Mouse (Mus musculus) c-Kit-positive CD71-positive TER-119-negative erythroid progenitor cells, embryonic 14.5 days (primary cell): ENCODE data around the gene Cul5.
A peak's percentile ranks its signal among the peaks of the same experiment; 100 is the strongest.

Experiments
- DNase-seq: peaks from one replicate; pipeline ENCODE4 v3.0.0-alpha.2; 2013; ENCODE audit warnings: low read depth

Cul5 gene

GRCm38 (mm10) chr9:53669680-53670219, at the start of gene Cul5:
TSS of gene Cul5 (minus strand) at chr9:53670014.
- peak; percentile 75 for DNase-seq

GRCm38 (mm10) chr9:53705992-53706696, 36.3 kb upstream of the Cul5 start, which contains the start of gene Rab39:
TSS of gene Rab39 (minus strand) at chr9:53706232.
- DNase-seq = peak; percentile 69

- no peak for DNase-seq
Observed at GRCm38 (mm10) chr9:53705491-53705991, 35.7 kb upstream of the Cul5 start.

GRCm38 (mm10) chr9:53702991-53703390, 33.2 kb upstream of the Cul5 start:
- no peak for DNase-seq

GRCm38 (mm10) chr9:53700496-53700895, 30.7 kb upstream of the Cul5 start:
- no peak for DNase-seq

GRCm38 (mm10) chr9:53695846-53696245, 26.0 kb upstream of the Cul5 start:
- no peak for DNase-seq

- no peak for DNase-seq
Observed at GRCm38 (mm10) chr9:53693718-53694117, 23.9 kb upstream of the Cul5 start.

DNA sequence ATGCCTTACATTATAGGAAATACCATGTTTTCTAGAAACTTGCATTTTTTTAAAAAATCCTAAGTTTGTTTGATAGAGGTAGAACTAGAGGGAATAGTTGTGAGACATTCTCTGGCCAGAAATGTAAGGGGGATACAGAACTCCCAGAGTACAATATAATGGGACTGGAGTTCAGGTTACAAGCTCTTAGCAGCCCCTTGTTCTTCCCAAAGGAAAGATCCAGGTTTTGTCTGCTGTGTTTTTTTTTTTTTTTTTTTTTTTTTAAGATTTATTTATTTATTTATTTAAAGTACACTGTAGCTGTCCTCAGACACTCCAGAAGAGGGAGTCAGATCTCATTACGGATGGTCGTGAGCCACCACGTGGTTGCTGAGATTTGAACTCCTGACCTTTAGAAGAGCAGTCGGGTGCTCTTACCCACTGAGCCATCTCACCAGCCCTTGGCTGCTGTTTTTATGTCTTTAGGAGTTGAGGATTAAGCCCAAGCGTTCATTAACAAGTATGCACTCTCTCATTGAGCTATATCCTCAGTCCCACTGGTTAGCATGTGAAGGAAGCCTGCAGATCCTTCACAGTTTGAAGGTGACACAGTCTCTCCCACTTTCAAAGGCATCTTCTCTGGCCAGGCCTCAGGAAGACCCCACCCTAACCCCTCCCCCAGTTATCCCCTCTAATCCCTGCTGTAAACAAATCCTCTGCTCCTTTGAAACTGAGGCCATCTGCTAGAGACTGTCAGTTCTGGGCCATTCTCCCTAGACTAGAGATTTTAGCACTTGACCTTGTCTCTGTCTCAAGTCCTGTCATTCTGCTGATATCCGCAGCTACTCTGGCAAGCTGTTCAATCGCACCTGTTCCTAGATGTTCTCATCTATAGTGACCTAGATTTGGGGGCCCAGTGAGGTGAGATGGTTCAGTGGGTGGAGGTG, 22.2 kb upstream of the Cul5 start:
- no peak for DNase-seq

DNA sequence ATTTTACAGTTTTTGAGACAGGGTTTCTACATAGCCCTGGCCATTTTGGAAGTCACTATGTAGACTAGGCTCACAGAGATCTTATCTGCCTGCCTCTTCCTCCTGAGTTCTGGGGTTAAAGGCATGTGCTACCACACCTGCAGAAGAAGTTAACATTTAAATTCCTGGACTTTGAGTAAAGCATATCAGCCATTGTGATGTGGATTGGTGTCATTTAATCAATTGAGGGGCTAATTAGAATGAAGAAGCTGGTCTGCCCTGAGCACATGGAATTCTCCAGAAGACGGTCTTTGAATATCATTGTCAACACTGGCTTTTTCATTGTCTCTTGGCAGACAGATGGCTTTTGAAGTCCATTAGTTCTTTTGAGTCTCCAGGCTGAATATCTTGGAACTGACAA, 11.0 kb upstream of the Cul5 start:
- no peak for DNase-seq

DNA sequence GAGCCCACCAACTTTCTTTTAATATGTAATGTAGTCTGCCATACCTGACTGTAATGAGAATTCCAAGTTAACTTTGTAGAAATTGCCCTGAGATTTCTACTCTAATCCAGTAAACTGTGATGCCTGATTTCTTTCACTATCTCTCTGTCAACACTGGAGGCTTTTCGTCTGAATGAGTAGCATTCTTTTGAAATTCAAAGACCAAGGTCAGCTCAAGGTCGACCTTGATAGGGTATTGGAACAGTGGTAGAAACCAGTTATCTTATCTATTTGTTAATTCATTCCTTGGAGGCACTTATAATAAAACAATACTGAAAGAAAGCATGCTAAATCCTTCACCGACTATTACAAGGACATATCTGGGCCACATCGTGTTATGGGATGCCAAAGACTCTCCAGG, 7.1 kb upstream of the Cul5 start:
- DNase-seq = no peak

DNA sequence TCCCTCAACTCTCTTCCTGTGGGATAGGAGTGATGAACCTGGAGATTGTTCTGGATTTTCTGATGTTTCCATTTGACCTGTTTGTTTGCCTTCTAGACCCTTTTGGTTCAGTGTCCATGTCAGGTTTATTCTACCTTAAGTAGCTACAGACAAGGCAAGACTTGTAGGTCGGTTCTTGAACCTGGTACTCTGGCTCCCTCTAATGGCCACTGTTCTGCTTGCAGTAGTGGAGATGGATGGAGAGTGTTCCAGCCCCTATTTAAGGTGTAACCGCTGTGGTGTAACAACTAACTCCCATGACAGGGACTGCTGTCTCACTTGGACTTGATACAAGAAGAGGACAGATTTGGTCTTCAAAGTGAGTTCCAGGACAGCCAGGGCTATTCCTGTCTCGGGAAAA, 3.8 kb upstream of the Cul5 start:
- DNase-seq = peak; percentile 80

- peak; percentile 86 for DNase-seq
Observed at GRCm38 (mm10) chr9:53667020-53667669, 2.7 kb downstream of the Cul5 start.

- no peak for DNase-seq
Observed at GRCm38 (mm10) chr9:53666665-53667019, 3.2 kb downstream of the Cul5 start.

DNA sequence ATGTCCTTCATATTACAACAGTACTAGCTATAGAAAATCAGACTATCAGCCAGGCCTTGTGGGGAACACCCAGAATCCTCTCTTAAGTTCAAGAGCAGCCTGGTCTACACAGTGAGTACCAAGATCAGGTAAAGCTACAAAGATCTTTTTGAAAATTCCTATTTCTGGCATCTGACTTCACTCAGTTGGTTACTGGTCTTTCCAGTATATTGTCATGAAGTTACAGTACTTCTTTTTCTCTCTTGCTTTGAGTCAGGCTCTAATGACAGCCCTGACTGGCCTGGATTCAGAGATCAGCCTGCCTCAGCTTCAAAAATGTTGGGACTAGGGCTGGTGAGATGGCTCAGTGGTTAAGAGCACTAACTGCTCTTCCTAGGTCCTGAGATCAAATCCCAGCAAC, 4.4 kb downstream of the Cul5 start:
- no peak for DNase-seq

- no peak for DNase-seq
Observed at GRCm38 (mm10) chr9:53664819-53665218, 5.0 kb downstream of the Cul5 start.

DNA sequence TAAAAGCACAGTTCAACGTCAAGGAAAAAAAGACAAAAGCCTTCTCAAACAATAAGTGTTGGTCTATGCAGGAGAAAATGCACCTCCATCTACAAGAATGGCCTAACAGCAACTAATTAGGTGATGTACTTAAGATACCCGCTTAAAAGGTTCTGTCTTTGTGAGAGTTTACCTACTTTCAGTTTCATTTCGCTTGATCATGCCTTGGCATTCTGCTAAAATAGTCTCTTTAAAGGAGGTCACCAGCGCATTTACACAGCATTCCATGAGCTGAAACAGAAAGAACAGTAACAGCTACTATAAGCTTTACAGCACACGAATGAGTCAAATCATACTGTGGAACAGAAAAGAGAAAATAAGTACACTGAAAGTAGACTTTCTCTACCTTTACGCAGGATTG, 35.0 kb downstream of the Cul5 start:
- DNase-seq = no peak

- no peak for DNase-seq
Observed at GRCm38 (mm10) chr9:53615246-53615645, 54.6 kb downstream of the Cul5 start.

DNA sequence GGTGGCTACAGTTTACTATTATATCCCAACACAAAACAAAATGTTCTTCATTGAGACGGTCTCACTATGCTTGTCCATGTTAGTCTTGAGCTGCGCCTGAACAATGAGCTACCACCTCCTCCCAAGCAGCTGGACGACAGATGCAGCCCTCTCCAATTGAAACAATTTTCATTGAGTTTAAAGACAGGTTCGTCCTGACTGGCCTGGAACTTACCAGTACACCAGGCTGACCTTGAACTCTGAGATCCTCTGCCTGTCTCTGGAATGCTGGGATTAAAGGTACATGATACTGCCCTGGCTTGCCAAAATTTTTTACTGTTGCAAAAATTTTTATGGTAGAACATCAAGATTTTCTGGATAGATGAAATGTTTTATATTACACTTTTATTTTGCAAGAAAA, 55.5 kb downstream of the Cul5 start:
- no peak for DNase-seq

GRCm38 (mm10) chr9:53609968-53610781, 59.6 kb downstream of the Cul5 start, which contains the start of gene Acat1:
TSS of gene Acat1 (minus strand) at chr9:53610382.
- peak; percentile 79 for DNase-seq

GRCm38 (mm10) chr9:53609306-53609967, 60.4 kb downstream of the Cul5 start:
- DNase-seq = no peak

DNA sequence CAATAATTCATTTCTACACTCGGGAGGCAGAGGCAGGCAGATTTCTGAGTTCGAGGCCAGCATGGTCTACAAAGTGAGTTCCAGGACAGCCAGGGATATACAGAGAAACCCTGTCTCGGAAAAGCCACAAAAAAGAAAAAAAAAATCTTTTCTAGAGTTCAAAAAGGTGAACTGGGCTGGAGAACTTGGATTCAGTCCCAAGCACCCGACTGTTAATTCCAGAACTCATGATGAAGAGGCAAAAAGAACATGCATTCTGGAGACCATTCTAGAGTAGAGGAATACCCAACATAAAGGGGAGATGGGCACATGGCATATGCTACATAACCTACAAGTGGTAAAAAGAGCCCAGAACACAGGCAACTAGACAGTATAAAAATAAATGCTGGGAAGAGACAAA, 62.0 kb downstream of the Cul5 start:
- no peak for DNase-seq
